Mouse (Mus musculus) MN1 (cell line): ENCODE measurements around the gene Zdhhc11.
A peak's percentile ranks its signal among the peaks of the same experiment; 100 is the strongest.
"Not testable (repeated sequence)": the region's sequence is repeated elsewhere in the genome, so short reads cannot be mapped to it uniquely, and the experiment has no call there.

ENCODE experiments used
- DNase-seq: peaks from one replicate; pipeline ENCODE4 v3.0.0-alpha.2; 2016; ENCODE audit warnings: low spot score

The Zdhhc11 gene

GRCm38 (mm10) chr13:74006881-74007280 is 43.2 kb downstream of the Zdhhc11 start:
- DNase-seq = not testable (repeated sequence)

- not testable (repeated sequence) for DNase-seq
These were observed 44.6 kb downstream of the Zdhhc11 start for GRCm38 (mm10) chr13:74008216-74008615.

- peak; percentile 79 for DNase-seq
These were observed 45.5 kb downstream of the Zdhhc11 start, which contains the start of gene Tppp for GRCm38 (mm10) chr13:74008948-74009718. Gene Tppp, plus strand, starts transcription at chr13:74009407.

GRCm38 (mm10) chr13:74009791-74010614 is 46.4 kb downstream of the Zdhhc11 start:
- DNase-seq = peak; percentile 52

GRCm38 (mm10) chr13:74010678-74011077 is 47.0 kb downstream of the Zdhhc11 start:
- peak; percentile 11 for DNase-seq

- DNase-seq = peak; percentile 13
These were observed 52.3 kb downstream of the Zdhhc11 start for GRCm38 (mm10) chr13:74015908-74016307.

GRCm38 (mm10) chr13:74017426-74017825 is 53.8 kb downstream of the Zdhhc11 start:
- no peak for DNase-seq

GRCm38 (mm10) chr13:74019006-74019405 is 55.4 kb downstream of the Zdhhc11 start:
- DNase-seq = not testable (repeated sequence)

GRCm38 (mm10) chr13:74025151-74026081 is 61.8 kb downstream of the Zdhhc11 start:
- peak; percentile 58 for DNase-seq

GRCm38 (mm10) chr13:74026215-74026614 is 62.6 kb downstream of the Zdhhc11 start:
- peak; percentile 34 for DNase-seq

- no peak for DNase-seq
These were observed 64.5 kb downstream of the Zdhhc11 start for GRCm38 (mm10) chr13:74028116-74028515.

- no peak for DNase-seq
These were observed 65.4 kb downstream of the Zdhhc11 start for GRCm38 (mm10) chr13:74029013-74029412.

GRCm38 (mm10) chr13:74030691-74031090 is 67.0 kb downstream of the Zdhhc11 start:
- no peak for DNase-seq

- DNase-seq = no peak
These were observed 67.5 kb downstream of the Zdhhc11 start for GRCm38 (mm10) chr13:74031133-74031532.

- no peak for DNase-seq
These were observed 71.1 kb downstream of the Zdhhc11 start for GRCm38 (mm10) chr13:74034756-74035155.

- no peak for DNase-seq
These were observed 72.1 kb downstream of the Zdhhc11 start for GRCm38 (mm10) chr13:74035776-74036175.

- no peak for DNase-seq
These were observed 76.3 kb downstream of the Zdhhc11 start for GRCm38 (mm10) chr13:74039926-74040325.
